Mouse (Mus musculus): Measurements from ENCODE around the gene Gm43720. TPM values are rescaled to one million over a fixed set of nuclear protein-coding genes. Genes with fewer than 3 reads are reported as not detected.
A peak's percentile ranks its signal among the peaks of the same experiment; 100 is the strongest.

The Gm43720 gene
- total RNA-seq, 2 experiments from 2014 or later: 0.20 TPM; not detected in 1

DNA sequence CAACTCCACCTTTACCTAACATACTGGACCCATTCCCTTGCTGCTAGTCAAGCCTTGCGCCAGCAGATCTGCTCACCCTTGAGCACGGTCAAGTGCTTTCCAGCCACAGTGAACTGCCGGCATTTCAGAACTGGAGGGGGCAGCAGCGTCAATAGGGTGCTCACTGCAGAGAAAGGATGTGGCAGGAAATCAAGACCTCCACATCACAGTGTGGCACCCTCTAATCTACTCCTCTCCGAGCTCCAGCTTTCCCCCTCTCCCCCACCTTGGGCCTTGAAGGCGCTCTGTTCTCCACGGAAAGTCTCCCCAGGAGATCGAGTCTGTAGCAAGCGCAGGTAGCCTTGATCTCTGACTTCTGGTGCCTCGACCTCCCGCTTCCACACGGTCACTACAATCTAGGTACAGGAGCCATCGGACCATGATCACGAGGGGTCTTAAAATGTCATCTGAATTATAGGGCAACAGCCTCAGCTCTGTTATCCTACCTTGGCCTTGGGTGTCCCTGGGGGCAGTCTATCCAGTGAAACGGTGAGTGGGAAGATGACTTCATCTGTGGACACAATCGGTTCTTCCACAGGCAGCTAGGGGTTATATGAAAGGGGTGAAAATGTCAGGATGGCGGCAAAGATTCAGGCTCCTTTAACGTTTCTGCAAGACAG is 17.0 kb downstream of the Gm43720 start:
- intact Hi-C loops (cut with DNase I): no loop called here
- DNase-seq: no peak

- no peak for DNase-seq
Observed at GRCm38 (mm10) chr5:138262001-138262400, 17.8 kb downstream of the Gm43720 start.

GRCm38 (mm10) chr5:138260834-138261233 is 18.9 kb downstream of the Gm43720 start:
- no peak for DNase-seq
- intact Hi-C loops (cut with DNase I): no loop called here

More at GRCm38 (mm10) chr5:138262001-138262400, 17.8 kb downstream of the Gm43720 start:
- intact Hi-C loops (cut with DNase I): no loop called here

DNA sequence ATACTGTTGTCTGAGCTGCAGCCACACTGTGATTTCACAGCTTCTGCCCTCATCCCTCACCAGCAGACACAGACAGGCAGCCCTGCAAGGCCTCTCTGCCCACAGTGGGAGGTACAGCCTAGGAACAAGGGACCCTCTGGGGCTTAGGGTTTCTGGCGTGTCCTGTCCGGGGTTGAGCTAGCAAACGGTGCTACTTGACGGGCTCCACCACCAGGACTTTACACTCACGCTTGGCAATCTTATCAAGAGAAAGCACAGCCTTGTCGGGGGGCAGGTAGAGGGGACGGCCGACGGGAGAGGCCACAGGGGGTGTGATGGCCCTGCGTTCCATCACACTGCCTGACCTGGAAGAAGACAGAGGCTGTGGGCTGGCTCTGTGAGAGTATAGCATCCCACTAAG is 19.7 kb downstream of the Gm43720 start:
- intact Hi-C loops (cut with DNase I): no loop called here
- no peak for DNase-seq

DNA sequence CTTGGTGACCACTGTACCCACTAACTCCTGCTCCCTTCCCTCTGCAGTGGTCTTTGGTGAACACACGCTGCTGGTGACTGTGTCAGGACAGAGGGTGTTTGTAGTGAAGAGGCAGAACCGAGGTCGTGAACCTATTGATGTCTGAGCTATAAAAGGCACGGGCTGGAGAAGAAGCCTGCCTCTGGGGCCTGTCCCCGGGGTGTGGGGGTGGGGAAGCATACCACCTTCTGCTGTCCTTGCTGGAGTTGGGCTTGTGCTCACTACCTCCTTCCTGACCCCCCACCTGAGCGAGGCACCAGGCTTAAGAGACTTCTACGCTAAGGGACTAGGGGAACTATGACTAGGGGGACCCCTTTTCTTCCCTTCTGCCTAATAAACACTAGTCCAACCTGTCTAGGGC is 20.8 kb downstream of the Gm43720 start:
- intact Hi-C loops (cut with DNase I): no loop called here
- no peak for DNase-seq

- intact Hi-C loops (cut with DNase I): no loop called here
- no peak for DNase-seq
Observed at GRCm38 (mm10) chr5:138258542-138258941, 21.2 kb downstream of the Gm43720 start.

DNA sequence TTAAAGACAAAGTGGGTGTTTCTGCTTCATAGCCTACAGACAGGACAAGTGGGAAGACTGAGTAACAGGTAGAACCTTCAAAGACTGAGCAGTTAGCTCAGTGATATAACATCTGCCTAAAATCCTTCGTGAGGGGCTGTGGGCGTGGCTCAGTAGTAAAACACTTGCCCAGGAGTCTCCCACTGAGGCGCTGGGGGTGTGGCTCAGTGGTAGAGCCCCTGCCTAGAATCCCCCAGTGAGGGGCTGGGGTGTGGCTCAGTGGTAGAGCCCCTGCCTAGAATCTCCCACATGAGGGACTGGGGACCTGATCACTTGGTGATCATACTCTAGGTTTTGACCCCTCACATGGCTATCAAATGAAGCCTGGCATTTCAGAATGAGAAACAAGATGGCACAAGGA is 21.7 kb downstream of the Gm43720 start:
- DNase-seq: no peak
- intact Hi-C loops (cut with DNase I): no loop called here

- no peak for DNase-seq
- intact Hi-C loops (cut with DNase I): no loop called here
Observed at GRCm38 (mm10) chr5:138257585-138257978, 22.2 kb downstream of the Gm43720 start.

- intact Hi-C loops (cut with DNase I): no loop called here
- no peak for DNase-seq
Observed at GRCm38 (mm10) chr5:138256966-138257584, 22.7 kb downstream of the Gm43720 start.

GRCm38 (mm10) chr5:138256094-138256467 is 23.7 kb downstream of the Gm43720 start:
- intact Hi-C loops (cut with DNase I): no loop called here
- no peak for DNase-seq

DNA sequence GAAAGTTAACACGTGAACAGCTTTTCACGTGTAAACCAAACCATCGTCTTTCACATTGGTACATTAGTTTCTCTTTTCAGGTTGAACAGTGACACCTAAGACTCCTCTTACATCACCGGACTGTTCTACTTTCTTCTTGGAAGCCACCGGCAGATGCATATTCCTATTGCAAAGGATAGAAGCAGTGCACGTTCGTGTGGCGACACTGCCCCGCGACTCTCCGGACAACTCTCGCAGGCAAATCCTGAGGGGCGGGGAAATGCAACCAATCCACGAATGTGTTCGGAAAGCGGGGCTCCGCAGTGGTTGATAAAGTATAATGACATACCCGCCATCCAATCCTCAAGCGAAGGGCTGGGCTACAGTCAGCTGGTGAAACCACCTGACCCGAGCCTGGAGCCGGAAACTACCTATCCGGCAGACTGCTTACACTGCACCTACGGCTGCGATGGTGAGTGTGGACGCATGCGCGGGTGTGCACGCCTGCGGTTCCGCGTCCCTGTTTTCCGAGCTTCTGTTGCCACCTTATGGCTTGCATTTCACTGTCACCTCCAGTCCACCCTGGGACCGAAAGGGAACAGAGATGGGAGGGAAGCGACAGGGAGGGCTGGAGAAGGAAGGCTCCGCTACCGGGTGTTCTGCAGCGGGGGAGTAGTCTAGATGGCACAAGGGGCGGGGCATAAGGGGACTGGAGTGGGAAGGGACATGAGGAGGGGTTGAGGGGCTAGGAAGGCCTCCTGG is 24.2 kb downstream of the Gm43720 start, which contains the start of gene Lamtor4:
Gene Lamtor4 (plus strand): TSS at position 130 of the 741 bp plus-strand sequence.
- peak; percentile 94 for DNase-seq
- intact Hi-C loops (cut with DNase I): no loop called here

- intact Hi-C loops (cut with DNase I): loop anchor here (5.0 kb wide), 1 partner anchor 46 kb away; no protein-coding TSS in a partner anchor
- DNase-seq: no peak
Observed at GRCm38 (mm10) chr5:138253061-138253460, 26.7 kb downstream of the Gm43720 start.

- DNase-seq: no peak
- intact Hi-C loops (cut with DNase I): loop anchor here (5.0 kb wide), 1 partner anchor 44 kb away; no protein-coding TSS in a partner anchor
Observed at GRCm38 (mm10) chr5:138251144-138251543, 28.6 kb downstream of the Gm43720 start.

- no peak for DNase-seq
Observed at GRCm38 (mm10) chr5:138241511-138241910, 38.2 kb downstream of the Gm43720 start.

DNA sequence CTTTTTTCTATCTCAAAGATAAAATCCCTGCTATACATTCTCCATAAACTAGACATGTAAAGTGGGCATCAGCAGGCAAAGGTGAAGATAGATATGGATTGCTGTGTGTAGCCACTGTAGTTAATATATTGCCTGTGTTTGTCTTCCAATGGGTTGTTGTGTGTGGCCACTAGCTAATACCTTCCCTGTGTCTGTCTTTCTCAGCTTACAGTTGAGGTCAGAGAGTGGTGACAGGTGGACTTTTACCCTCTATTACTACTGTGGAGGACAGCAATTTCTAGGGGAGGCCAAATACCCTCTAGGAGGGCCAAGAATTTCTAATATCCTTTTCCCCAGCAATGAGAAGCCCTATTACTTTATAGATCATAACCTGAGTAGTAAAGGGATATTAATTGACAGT is 45.5 kb downstream of the Gm43720 start:
- intact Hi-C loops (cut with DNase I): no loop called here
- no peak for DNase-seq

More at GRCm38 (mm10) chr5:138241511-138241910, 38.2 kb downstream of the Gm43720 start:
- intact Hi-C loops (cut with DNase I): no loop called here

- intact Hi-C loops (cut with DNase I): no loop called here
- no peak for DNase-seq
Observed at GRCm38 (mm10) chr5:138233778-138234177, 46.0 kb downstream of the Gm43720 start.

DNA sequence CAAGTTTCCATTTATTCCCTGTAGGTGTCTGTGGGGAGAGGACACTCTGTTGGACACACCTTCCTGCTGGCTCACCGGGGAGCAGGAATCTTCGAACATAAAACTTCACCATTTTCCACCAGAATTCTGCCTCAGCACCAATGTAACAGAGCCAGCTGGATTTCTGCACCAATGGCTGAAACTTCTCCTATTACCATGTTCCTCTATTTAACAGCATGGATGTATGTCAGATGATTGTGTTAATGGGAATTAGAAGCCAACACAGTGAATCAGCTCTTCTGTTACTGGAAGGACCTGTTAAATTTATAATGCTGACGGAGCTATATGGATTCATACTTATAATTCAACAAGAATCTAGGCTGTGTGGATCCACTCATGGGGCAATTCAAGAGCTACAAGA is 50.2 kb downstream of the Gm43720 start:
- DNase-seq: no peak
- intact Hi-C loops (cut with DNase I): no loop called here

GRCm38 (mm10) chr5:138228026-138228425 is 51.7 kb downstream of the Gm43720 start:
- DNase-seq: peak; percentile 25
- intact Hi-C loops (cut with DNase I): no loop called here

- intact Hi-C loops (cut with DNase I): no loop called here
- no peak for DNase-seq
Observed at GRCm38 (mm10) chr5:138227367-138227766, 52.4 kb downstream of the Gm43720 start.

- no peak for DNase-seq
- intact Hi-C loops (cut with DNase I): no loop called here
Observed at GRCm38 (mm10) chr5:138226491-138226890, 53.3 kb downstream of the Gm43720 start.

DNA sequence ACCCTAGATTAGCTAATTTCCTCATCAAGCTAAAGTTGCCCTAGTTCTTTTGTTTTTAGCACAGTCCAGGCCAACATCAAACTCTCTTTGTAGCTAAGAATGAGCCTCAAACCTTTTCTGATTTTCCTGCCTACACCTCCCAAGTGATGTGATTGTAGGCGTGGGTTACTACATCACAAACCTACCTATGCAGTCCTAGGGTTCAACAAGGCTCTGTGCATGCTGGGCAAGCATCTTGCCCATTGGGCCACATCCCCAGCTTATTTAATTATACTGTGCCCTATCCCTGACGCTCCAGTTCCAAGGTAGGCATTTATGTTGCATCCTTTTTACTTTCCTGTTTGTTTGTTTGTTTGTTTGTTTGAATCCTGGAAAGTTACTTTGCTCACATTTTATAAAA is 54.1 kb downstream of the Gm43720 start, which contains the start of gene Nxpe5:
Gene Nxpe5 (plus strand): TSS at position 199 of the 400 bp plus-strand sequence.
- intact Hi-C loops (cut with DNase I): no loop called here
- DNase-seq: no peak
